Mouse (Mus musculus) kidney, postnatal 0 days (tissue): ENCODE results near the gene Chrna3. TPM values are rescaled to one million over a fixed set of nuclear protein-coding genes. Genes with fewer than 3 reads are reported as not detected.

Experiments
- ATAC-seq: fragments of 200-750 bp; cut with Nextera tagmentation; replicated peaks from 2 replicates; pipeline ENCODE4 v1.8.0; 2017; ENCODE audit warnings: low read depth, moderate number of reproducible peaks, moderate TSS enrichment, moderate library complexity; ENCODE audit not compliant: low FRiP score
- DNase-seq: peaks from one replicate; pipeline ENCODE4 v3.0.0-alpha.2; 2016; ENCODE audit warnings: low spot score
- H3K27ac ChIP-seq: fragments of 300-500 bp; sonication (generic); 2 replicates; pipeline ENCODE4 v1.5.1; 2014; ENCODE audit warnings: mild to moderate bottlenecking
- H3K27me3 ChIP-seq: fragments of 300-500 bp; sonication (generic); 2 replicates; pipeline ENCODE4 v1.6.1; 2014; ENCODE audit warnings: low read length, mixed read lengths; ENCODE audit not compliant: insufficient read depth
- H3K36me3 ChIP-seq: fragments of 300-500 bp; sonication (generic); 2 replicates; pipeline ENCODE4 v1.6.1; 2014; ENCODE audit warnings: low read length, mixed read lengths; ENCODE audit not compliant: insufficient read depth
- H3K4me1 ChIP-seq: fragments of 300-500 bp; sonication (generic); replicated peaks from 2 replicates; pipeline ENCODE4 v1.6.1; 2014; ENCODE audit warnings: antibody characterized with exemption, low read length, mixed read lengths; ENCODE audit not compliant: insufficient read depth
- H3K4me2 ChIP-seq: fragments of 300-500 bp; sonication (generic); 2 replicates; pipeline ENCODE4 v1.6.1; 2014; ENCODE audit warnings: mild to moderate bottlenecking, low read length, moderate library complexity, mixed read lengths
- H3K4me3 ChIP-seq: fragments of 300-500 bp; sonication (generic); replicated peaks from 2 replicates; pipeline ENCODE4 v1.5.1; 2014; ENCODE audit warnings: low read depth, low read length
- H3K9ac ChIP-seq: fragments of 300-500 bp; sonication (generic); 2 replicates; pipeline ENCODE4 v1.6.1; 2014; ENCODE audit warnings: low read depth, low read length
- H3K9me3 ChIP-seq: fragments of 300-500 bp; sonication (generic); replicated peaks from 2 replicates; pipeline ENCODE4 v1.6.1; 2016; ENCODE audit warnings: low read length, inconsistent platforms, mixed read lengths
- CTCF ChIP-seq: IDR thresholded peaks from 2 replicates; pipeline ENCODE4 v1.5.1; 2016; ENCODE audit warnings: antibody characterized with exemption, low read depth, mild to moderate bottlenecking, moderate library complexity
- WGBS: fragments of 180-500 bp; shearing (Covaris S2); extraction: QIAGEN DNeasy Blood & Tissue Kit; methylation state at CpG from one replicate; pipeline ENCODE4 v1.1.7; 2014; 5-methylcytosine and 5-hydroxymethylcytosine counted together
- polyA plus RNA-seq: library from polyadenylated mRNA; unstranded; fragments of >200 nt; fragmentation: Nextera tagmentation; extraction: Ambion mirVana; gene quantifications from 2 replicates; pipeline ENCODE4 v1.2.1, GENCODE M21; 2015

The Chrna3 gene
- polyA plus RNA-seq, 1 experiment from 2014 or later, result 0.22 TPM

GRCm38 (mm10) chr9:54982401-54982800 lies 44.0 kb downstream of the Chrna3 start:
- TF ChIP-seq CTCF, result no peak

DNA sequence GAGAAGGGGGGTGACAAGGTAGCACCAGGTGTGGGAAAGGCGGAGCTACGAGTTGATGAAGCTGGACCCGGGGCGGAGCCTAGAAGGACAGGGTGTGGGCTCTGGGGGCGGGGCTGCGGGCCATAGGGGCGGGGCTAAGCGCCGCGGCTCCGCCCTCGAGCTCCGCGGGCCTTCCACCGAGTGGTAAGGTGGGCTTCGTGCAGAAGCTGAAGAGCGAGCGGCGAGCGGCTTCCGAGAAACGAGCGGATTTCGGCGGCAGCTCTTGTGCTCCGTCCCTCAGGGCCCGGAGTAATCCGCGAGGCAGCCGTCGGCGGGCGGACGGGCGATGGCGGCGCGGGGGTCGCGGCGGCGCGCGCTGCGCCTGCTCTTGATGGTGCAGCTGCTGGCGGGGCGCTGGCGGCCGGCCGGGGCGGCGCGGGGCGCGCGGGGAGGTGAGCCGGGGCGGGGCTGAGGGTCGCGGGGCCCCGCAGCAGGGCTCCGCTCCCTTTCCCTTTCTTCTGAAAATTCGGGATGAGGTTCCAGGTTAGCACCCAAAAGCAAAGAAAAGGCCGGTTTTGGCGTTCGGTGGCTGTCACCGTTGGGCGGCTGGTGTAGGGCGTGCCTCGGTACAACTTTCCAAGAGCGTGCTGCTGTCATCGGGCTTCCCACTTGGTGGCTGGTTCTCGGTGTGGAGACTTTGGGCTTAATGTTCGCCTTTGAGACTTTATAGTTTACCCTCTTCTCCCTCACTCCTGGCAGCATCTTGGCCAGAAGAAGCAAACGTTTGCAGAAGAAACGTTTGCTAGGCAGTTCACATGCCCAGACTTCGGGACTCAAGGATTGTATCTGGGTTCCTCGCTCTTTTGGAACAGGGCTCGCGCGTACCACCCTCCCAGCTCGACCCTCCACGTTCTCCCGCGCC lies 44.8 kb downstream of the Chrna3 start:
- Histone ChIP-seq H3K27me3 (peaks cover 18% of the 10 kb centered on the region), H3K9ac (peak overlapping the region; percentile 42; the same call in 1 of the 2 replicates), H3K36me3 (no peaks in the 10 kb centered on the region), H3K4me1 (peaks cover 9% of the 10 kb centered on the region; the same call in 1 of the 2 replicates), H3K4me3 (peak overlapping the region; percentile 67), H3K9me3 (no peaks in the 10 kb centered on the region), H3K27ac (no peak overlapping the region), H3K4me2 (peak overlapping the region; percentile 94)
- under 1% methylated on average over 63 of the region's 85 CpGs for WGBS
- DNase-seq, result peak; percentile 44
- peak; percentile 73; the same call in 1 of the 2 replicates for ATAC-seq
- no peak for TF ChIP-seq CTCF

More at GRCm38 (mm10) chr9:54982401-54982800, 44.0 kb downstream of the Chrna3 start:
- H3K4me1 ChIP-seq, result peaks cover 9% of the 10 kb centered on the region; the same call in 1 of the 2 replicates
- WGBS, result 8% methylated on average over 7 of the region's 7 CpGs
- DNase-seq (no peak), ATAC-seq (no peak)
- no peaks in the 10 kb centered on the region for H3K9me3 ChIP-seq
- peak overlapping the region; percentile 94; the same call in 1 of the 2 replicates for H3K4me2 ChIP-seq
- H3K27ac ChIP-seq, result no peak overlapping the region
- H3K4me3 ChIP-seq, result peak overlapping the region; percentile 67; the same call in 1 of the 2 replicates
- H3K36me3 ChIP-seq, result no peaks in the 10 kb centered on the region
- H3K9ac ChIP-seq, result no peak overlapping the region
- H3K27me3 ChIP-seq, result peaks cover 18% of the 10 kb centered on the region

GRCm38 (mm10) chr9:54980674-54981073 lies 45.7 kb downstream of the Chrna3 start, which contains the start of gene Chrna5:
TSS of gene Chrna5 (plus strand) at chr9:54980880.
- Histone ChIP-seq H3K4me2 (peak within 1 kb of the TSS; percentile 94), H3K9me3 (no peaks in the 10 kb centered on the region), H3K36me3 (no peaks in the 10 kb centered on the region), H3K27me3 (peaks cover 18% of the 10 kb centered on the region), H3K4me3 (peak within 1 kb of the TSS; percentile 67), H3K4me1 (peaks cover 9% of the 10 kb centered on the region; the same call in 1 of the 2 replicates), H3K27ac (no peak within 1 kb of the TSS), H3K9ac (peak within 1 kb of the TSS; percentile 42; the same call in 1 of the 2 replicates)
- DNase-seq (no peak), ATAC-seq (no peak)
- 73% methylated on average over 8 of the region's 8 CpGs for WGBS
- TF ChIP-seq CTCF, result no peak

DNA sequence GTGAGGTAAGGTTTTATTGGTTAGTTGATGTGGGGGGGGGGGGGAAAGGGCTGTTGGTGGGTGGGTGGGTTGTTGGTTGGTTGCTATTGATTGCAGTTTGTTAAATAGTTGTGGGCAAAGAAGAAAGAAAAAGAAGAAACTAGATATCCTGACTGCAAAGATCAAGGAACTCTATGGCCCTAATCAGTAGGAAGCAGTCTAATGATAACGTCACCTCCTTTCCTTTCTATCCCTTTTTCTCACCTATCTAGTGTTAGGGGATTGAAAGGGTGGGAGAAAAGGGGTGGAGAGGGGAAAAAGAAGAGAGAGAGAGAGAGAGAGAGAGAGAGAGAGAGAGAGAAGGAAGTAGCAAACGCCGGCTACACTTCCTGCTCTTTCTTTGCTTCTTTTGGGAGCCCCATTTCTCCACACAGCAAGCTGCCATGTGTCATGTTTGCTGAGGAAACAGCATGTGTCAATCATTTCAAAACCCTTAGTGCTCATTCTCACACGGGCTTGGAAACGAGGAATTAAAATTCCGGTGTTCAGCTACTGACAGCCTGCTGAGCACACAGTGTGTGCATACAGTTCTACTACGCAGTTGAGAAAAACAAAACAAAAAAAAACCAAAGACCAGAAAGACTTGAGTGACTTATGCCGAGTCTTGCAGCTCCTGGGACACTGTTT lies 56.3 kb downstream of the Chrna3 start:
- no peak overlapping the region for H3K27ac ChIP-seq
- no peak overlapping the region for H3K9ac ChIP-seq
- WGBS, result 74% methylated on average over 8 of the region's 8 CpGs
- H3K4me1 ChIP-seq, result no peaks in the 10 kb centered on the region
- H3K4me2 ChIP-seq, result no peak overlapping the region
- no peak for TF ChIP-seq CTCF
- H3K27me3 ChIP-seq, result no peaks in the 10 kb centered on the region
- no peak for ATAC-seq
- no peak for DNase-seq
- H3K4me3 ChIP-seq, result no peak overlapping the region
- H3K36me3 ChIP-seq, result no peaks in the 10 kb centered on the region
- H3K9me3 ChIP-seq, result no peaks in the 10 kb centered on the region; the same call in 1 of the 2 replicates

- no peak overlapping the region for H3K9ac ChIP-seq
- H3K4me3 ChIP-seq, result no peak overlapping the region
- H3K9me3 ChIP-seq, result no peaks in the 10 kb centered on the region; the same call in 1 of the 2 replicates
- 0 out of 2 replicates have a peak, but pooled peaks cover 5% of the 10 kb centered on the region for H3K36me3 ChIP-seq
- H3K4me2 ChIP-seq, result no peak overlapping the region
- TF ChIP-seq CTCF, result no peak
- no peak for DNase-seq
- H3K27me3 ChIP-seq, result no peaks in the 10 kb centered on the region
- no peak overlapping the region for H3K27ac ChIP-seq
- ATAC-seq, result no peak
- no peaks in the 10 kb centered on the region for H3K4me1 ChIP-seq
These were observed 62.7 kb downstream of the Chrna3 start for GRCm38 (mm10) chr9:54963669-54964068.

GRCm38 (mm10) chr9:54961059-54961458 lies 65.3 kb downstream of the Chrna3 start:
- no peak for DNase-seq
- TF ChIP-seq CTCF, result no peak
- ATAC-seq, result no peak
- 93% methylated on average over 4 of the region's 4 CpGs for WGBS
- Histone ChIP-seq H3K9me3 (no peaks in the 10 kb centered on the region), H3K27me3 (no peaks in the 10 kb centered on the region), H3K4me1 (no peaks in the 10 kb centered on the region), H3K4me3 (no peak overlapping the region), H3K9ac (no peak overlapping the region), H3K4me2 (no peak overlapping the region), H3K27ac (no peak overlapping the region), H3K36me3 (peaks cover 17% of the 10 kb centered on the region)

Other genes with a start within 250 kb of the Chrna3 start
- 23.4 and 24.5 TPM in 2 replicates for gene Ireb2, start 162.8 kb downstream of the Chrna3 start, polyA plus RNA-seq
- gene Hykk, start 109.3 kb downstream of the Chrna3 start, polyA plus RNA-seq, result 15.5 and 16.3 TPM in 2 replicates
- 317 and 325 TPM in 2 replicates for gene Psma4, start 75.8 kb downstream of the Chrna3 start, polyA plus RNA-seq
- gene AY074887, start 75.6 kb downstream of the Chrna3 start, polyA plus RNA-seq, result 0.72 and 1.1 TPM in 2 replicates
- 0.97 and 1.7 TPM in 2 replicates for gene Chrna5, start 45.7 kb downstream of the Chrna3 start, polyA plus RNA-seq
- gene Chrnb4, start 22.2 kb upstream of the Chrna3 start, polyA plus RNA-seq, result 1.0 and 1.4 TPM in 2 replicates
- gene Ube2q2, start 122.3 kb upstream of the Chrna3 start, polyA plus RNA-seq, result 29.7 and 30.5 TPM in 2 replicates
- 42.6 and 53.5 TPM in 2 replicates for gene Fbxo22, start 182.4 kb upstream of the Chrna3 start, polyA plus RNA-seq